Mouse (Mus musculus) hindbrain, embryonic 13.5 days (tissue): Measurements from ENCODE around the gene Cops3. TPM values are rescaled to one million over a fixed set of nuclear protein-coding genes. Genes with fewer than 3 reads are reported as not detected.

Source experiments
- ATAC-seq: fragments of 200-750 bp; cut with Nextera tagmentation; 2 replicates; pipeline ENCODE4 v1.8.0; 2017; ENCODE audit warnings: moderate TSS enrichment; ENCODE audit not compliant: low FRiP score
- H3K27ac ChIP-seq: fragments of 300-500 bp; sonication (generic); 2 replicates; pipeline ENCODE4 v1.5.1; 2015; ENCODE audit warnings: inconsistent platforms, mild to moderate bottlenecking, moderate library complexity
- H3K27me3 ChIP-seq: fragments of 300-500 bp; sonication (generic); 2 replicates; pipeline ENCODE4 v1.6.1; 2015; ENCODE audit warnings: mild to moderate bottlenecking, inconsistent platforms
- H3K36me3 ChIP-seq: fragments of 300-500 bp; sonication (generic); 2 replicates; pipeline ENCODE4 v1.6.1; 2015; ENCODE audit warnings: mild to moderate bottlenecking, inconsistent platforms
- H3K4me1 ChIP-seq: fragments of 300-500 bp; sonication (generic); replicated peaks from 2 replicates; pipeline ENCODE4 v1.6.1; 2015; ENCODE audit warnings: inconsistent platforms
- H3K4me2 ChIP-seq: fragments of 300-500 bp; sonication (generic); 2 replicates; pipeline ENCODE4 v1.6.1; 2015; ENCODE audit warnings: inconsistent platforms, mild to moderate bottlenecking, moderate library complexity
- H3K4me3 ChIP-seq: fragments of 300-500 bp; sonication (generic); 2 replicates; pipeline ENCODE4 v1.5.1; 2015; ENCODE audit warnings: mild to moderate bottlenecking, inconsistent platforms
- H3K9ac ChIP-seq: fragments of 300-500 bp; sonication (generic); 2 replicates; pipeline ENCODE4 v1.6.1; 2015; ENCODE audit warnings: mild to moderate bottlenecking, inconsistent platforms
- H3K9me3 ChIP-seq: fragments of 300-500 bp; sonication (generic); 2 replicates; pipeline ENCODE4 v1.6.1; 2016; ENCODE audit warnings: inconsistent platforms
- WGBS: fragments of 180-500 bp; shearing (Covaris S2); methylation state at CpG from one replicate; pipeline ENCODE4 v1.1.7; 2015; 5-methylcytosine and 5-hydroxymethylcytosine counted together
- polyA plus RNA-seq: library from polyadenylated mRNA; unstranded; fragments of >200 nt; fragmentation: Nextera tagmentation; extraction: Ambion mirVana; gene quantifications from 2 replicates; pipeline ENCODE4 v1.2.1, GENCODE M21; 2015

Cops3 gene
- polyA plus RNA-seq, 1 experiment from 2014 or later, result 205 TPM

- Histone ChIP-seq H3K9ac (peak within 1 kb of the TSS; percentile 72), H3K9me3 (no peaks in the 10 kb centered on the region), H3K4me3 (peak within 1 kb of the TSS; percentile 47), H3K36me3 (peaks cover 14% of the 10 kb centered on the region), H3K4me2 (peak within 1 kb of the TSS; percentile 91), H3K27ac (no peak within 1 kb of the TSS), H3K4me1 (peaks cover 15% of the 10 kb centered on the region), H3K27me3 (peaks cover 38% of the 10 kb centered on the region)
- under 1% methylated on average over 51 of the region's 51 CpGs for WGBS
- ATAC-seq, result peak; percentile 80
Measured at GRCm38 (mm10) chr11:59787199-59787781, 52.3 kb downstream of the Cops3 start, which contains the start of gene Pld6. Gene Pld6 (minus strand): TSS chr11:59787645.

DNA sequence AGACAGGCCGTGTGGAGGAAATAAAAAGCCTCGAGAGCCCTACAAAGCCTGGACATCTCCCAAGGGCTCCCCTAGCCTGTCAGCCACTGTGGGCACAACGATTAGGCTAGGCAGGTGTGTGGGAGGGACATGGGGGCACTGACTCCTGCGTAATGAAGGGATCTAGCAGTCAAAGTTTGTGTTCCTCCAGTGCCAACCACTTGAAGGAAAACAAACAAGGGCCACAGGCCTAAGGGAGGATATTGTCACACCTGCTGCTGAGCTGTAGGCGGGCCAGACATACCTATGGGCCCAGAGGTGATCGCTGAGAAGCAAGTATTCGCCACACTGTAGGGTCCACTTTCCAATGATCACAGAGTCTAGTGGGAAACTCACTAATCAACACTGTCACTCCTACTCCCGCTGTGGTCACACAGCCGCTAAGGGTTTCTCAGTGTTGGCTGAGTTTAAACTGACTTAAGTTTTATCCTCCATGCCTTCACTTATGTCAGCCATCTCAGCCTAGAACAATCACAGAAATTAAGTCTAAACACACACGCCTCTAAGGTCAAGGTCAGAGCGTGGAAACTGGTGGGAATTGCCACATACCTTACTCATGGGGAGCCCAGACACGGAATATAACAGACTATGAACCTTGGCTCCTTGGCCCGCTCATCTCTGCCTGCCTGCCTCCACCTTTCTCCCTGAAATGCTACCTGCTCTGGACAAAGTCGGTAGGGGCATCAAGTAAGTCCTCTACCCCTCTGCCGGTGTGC lies 53.0 kb downstream of the Cops3 start:
- Histone ChIP-seq H3K36me3 (peaks cover 7% of the 10 kb centered on the region), H3K4me2 (peak overlapping the region; percentile 91), H3K27ac (no peak overlapping the region), H3K9me3 (no peaks in the 10 kb centered on the region), H3K27me3 (peaks cover 38% of the 10 kb centered on the region), H3K9ac (peak overlapping the region; percentile 72), H3K4me3 (peak overlapping the region; percentile 47), H3K4me1 (peaks cover 15% of the 10 kb centered on the region)
- 55% methylated on average over 15 of the region's 15 CpGs for WGBS
- ATAC-seq, result 0 out of 2 replicates have a peak, but pooled peaks have one; percentile 29

DNA sequence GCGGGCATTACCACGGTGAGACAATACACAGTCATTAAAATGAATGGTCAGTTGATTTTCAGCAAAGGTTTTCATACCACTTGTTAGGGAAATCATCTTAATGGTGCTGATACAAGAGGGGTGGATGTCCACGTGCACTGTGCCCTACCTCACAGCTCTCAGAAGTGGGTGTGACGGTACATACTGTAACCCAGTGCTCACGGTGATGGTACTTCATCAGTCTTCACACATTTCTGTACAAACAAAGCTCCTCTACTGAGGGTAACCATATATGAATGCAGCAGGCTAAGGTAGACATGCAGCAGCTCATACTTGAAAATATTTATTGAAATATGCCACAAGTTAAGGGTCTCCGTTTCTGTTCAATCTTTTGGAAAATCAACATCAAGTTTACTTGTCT lies 56.0 kb downstream of the Cops3 start:
- WGBS, result 93% methylated on average over 6 of the region's 6 CpGs
- H3K4me1 ChIP-seq, result peaks cover 15% of the 10 kb centered on the region

DNA sequence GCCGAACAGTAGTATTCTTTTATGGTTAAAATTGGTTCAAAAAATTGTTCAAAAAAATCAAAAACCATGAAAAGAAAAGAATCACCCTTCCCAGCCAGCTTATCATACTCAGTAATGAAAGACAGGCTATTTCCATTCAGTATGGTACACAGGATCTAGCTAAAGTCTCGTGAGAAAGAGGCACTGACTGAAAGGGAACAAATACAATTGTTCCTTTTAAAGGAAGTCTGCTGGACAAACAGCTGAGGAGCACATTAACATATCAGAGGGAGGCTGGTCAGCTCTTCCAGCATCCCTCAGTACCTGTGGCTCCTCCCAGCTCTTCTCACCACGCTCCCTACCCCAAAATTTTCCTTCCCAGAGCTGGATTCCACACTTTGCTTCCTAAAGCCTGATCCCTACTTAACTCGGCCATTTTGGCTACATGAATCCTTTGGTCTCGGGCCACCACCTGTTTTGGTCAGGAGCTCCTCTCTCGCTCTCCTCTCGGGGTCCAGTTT lies 57.5 kb downstream of the Cops3 start:
- Histone ChIP-seq H3K4me2 (no peak overlapping the region), H3K9me3 (no peaks in the 10 kb centered on the region), H3K27me3 (peaks cover 20% of the 10 kb centered on the region), H3K27ac (no peak overlapping the region), H3K9ac (no peak overlapping the region), H3K4me1 (peaks cover 9% of the 10 kb centered on the region), H3K36me3 (peaks cover 20% of the 10 kb centered on the region), H3K4me3 (no peak overlapping the region)
- no peak for ATAC-seq
- 72% methylated on average over 7 of the region's 7 CpGs for WGBS

More for the DNA sequence above, 56.0 kb downstream of the Cops3 start:
- H3K9me3 ChIP-seq, result no peaks in the 10 kb centered on the region
- H3K27ac ChIP-seq, result no peak overlapping the region
- no peak overlapping the region for H3K4me2 ChIP-seq
- H3K9ac ChIP-seq, result no peak overlapping the region
- H3K27me3 ChIP-seq, result peaks cover 32% of the 10 kb centered on the region
- no peak for ATAC-seq
- no peak overlapping the region for H3K4me3 ChIP-seq
- H3K36me3 ChIP-seq, result peaks cover 6% of the 10 kb centered on the region

DNA sequence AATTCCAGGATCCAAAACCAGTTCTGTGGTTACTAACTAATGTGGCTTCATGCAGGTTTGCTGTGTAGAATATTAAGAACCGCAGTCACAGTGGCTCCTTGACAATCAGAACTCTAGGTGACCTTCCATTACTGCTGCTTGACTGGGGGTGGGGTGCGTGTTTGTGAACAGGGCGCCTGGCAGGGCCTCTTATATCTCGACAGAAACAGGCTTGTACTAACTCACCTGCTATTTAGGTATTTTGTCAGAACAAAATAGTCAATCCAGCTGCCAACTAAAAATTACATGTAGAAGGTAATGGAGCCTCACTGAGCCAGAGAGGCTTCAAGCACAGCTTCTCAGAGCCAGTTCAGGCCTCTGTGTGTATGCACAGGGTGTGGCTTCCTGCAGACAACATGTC lies 59.4 kb downstream of the Cops3 start:
- H3K4me2 ChIP-seq, result no peak overlapping the region
- H3K9me3 ChIP-seq, result no peaks in the 10 kb centered on the region
- H3K27me3 ChIP-seq, result peaks cover 7% of the 10 kb centered on the region
- H3K36me3 ChIP-seq, result peaks cover 39% of the 10 kb centered on the region
- no peaks in the 10 kb centered on the region for H3K4me1 ChIP-seq
- ATAC-seq, result no peak
- no peak overlapping the region for H3K9ac ChIP-seq
- no peak overlapping the region for H3K27ac ChIP-seq
- 95% methylated on average over 4 of the region's 4 CpGs for WGBS
- H3K4me3 ChIP-seq, result no peak overlapping the region

GRCm38 (mm10) chr11:59779406-59779805 lies 60.2 kb downstream of the Cops3 start:
- no peak overlapping the region for H3K27ac ChIP-seq
- WGBS, result 93% methylated on average over 4 of the region's 4 CpGs
- no peak overlapping the region for H3K4me2 ChIP-seq
- ATAC-seq, result no peak
- no peaks in the 10 kb centered on the region for H3K9me3 ChIP-seq
- peaks cover 47% of the 10 kb centered on the region for H3K36me3 ChIP-seq
- peaks cover 2% of the 10 kb centered on the region; the same call in 1 of the 2 replicates for H3K27me3 ChIP-seq
- H3K4me3 ChIP-seq, result no peak overlapping the region
- no peak overlapping the region for H3K9ac ChIP-seq
- H3K4me1 ChIP-seq, result no peaks in the 10 kb centered on the region

DNA sequence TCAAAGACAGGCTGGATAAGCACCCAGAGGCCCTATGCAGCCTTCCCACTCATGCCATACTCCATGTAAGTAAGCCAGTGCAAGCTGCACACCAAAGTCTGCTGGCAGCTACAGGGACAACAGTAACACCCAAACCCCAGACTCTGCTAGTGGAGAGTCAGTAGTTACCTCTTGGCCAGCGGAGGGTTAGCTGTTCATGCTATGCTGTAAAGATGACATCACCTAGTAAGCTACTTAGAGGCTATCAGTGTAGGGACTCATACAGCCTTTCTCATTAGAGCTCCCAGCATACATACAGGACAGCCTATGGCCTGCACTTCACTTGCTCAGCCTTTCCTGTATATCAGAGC lies 60.8 kb downstream of the Cops3 start:
- no peak for ATAC-seq

GRCm38 (mm10) chr11:59778181-59778873 lies 61.3 kb downstream of the Cops3 start:
- peaks cover 58% of the 10 kb centered on the region for H3K36me3 ChIP-seq
- WGBS, result 53% methylated on average over 9 of the region's 9 CpGs
- H3K27me3 ChIP-seq, result no peaks in the 10 kb centered on the region
- no peak overlapping the region for H3K9ac ChIP-seq
- H3K27ac ChIP-seq, result no peak overlapping the region
- no peak for ATAC-seq
- no peaks in the 10 kb centered on the region for H3K9me3 ChIP-seq
- no peak overlapping the region for H3K4me3 ChIP-seq
- no peaks in the 10 kb centered on the region for H3K4me1 ChIP-seq
- no peak overlapping the region for H3K4me2 ChIP-seq

More for the DNA sequence above, 60.8 kb downstream of the Cops3 start:
- 83% methylated on average over 1 of the region's 1 CpGs for WGBS
- no peak overlapping the region for H3K9ac ChIP-seq
- H3K4me2 ChIP-seq, result no peak overlapping the region
- H3K36me3 ChIP-seq, result peaks cover 53% of the 10 kb centered on the region
- no peaks in the 10 kb centered on the region for H3K9me3 ChIP-seq
- H3K27me3 ChIP-seq, result no peaks in the 10 kb centered on the region
- H3K27ac ChIP-seq, result no peak overlapping the region
- no peak overlapping the region for H3K4me3 ChIP-seq
- no peaks in the 10 kb centered on the region for H3K4me1 ChIP-seq

- H3K4me3 ChIP-seq, result no peak overlapping the region
- peaks cover 68% of the 10 kb centered on the region for H3K36me3 ChIP-seq
- no peak for ATAC-seq
- H3K4me2 ChIP-seq, result no peak overlapping the region
- 94% methylated on average over 5 of the region's 5 CpGs for WGBS
- H3K9ac ChIP-seq, result no peak overlapping the region
- H3K27me3 ChIP-seq, result no peaks in the 10 kb centered on the region
- H3K9me3 ChIP-seq, result no peaks in the 10 kb centered on the region
- H3K4me1 ChIP-seq, result no peaks in the 10 kb centered on the region
- no peak overlapping the region for H3K27ac ChIP-seq
Measured at GRCm38 (mm10) chr11:59777259-59777658, 62.4 kb downstream of the Cops3 start.

DNA sequence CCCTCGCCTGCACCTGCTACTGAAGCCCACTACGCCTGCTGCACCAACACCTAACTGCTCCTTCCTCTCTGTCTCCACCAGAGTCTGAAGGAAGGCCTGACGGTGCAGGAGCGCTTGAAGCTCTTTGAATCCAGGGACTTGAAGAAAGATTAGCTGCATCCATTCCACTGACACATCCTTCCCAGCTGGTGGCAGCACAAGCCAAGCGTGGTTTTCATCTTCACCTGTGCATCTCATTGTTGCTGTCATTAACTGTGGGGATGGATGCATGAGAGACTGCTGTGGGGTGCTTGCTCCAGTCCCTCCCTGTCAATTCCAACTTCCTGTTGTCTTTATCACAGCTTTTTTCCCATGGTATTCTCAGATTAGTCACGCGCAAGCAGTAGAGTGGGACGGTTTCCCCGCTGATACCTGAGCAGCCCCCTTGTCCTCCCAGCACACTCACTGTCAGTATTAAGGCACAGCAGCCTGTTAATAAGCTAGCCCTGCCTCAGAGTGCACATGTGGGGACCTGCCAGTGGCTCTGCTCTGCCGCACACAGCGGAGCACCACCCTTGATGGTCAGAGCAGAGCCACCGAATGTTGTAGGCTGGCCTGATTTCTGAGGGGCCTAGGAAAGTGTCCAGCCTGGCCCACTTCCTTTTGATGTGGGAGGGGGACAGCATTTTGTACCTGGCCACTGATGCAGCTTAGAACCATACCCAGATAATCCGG lies 64.0 kb downstream of the Cops3 start:
- Histone ChIP-seq H3K9me3 (no peaks in the 10 kb centered on the region), H3K27ac (no peak overlapping the region), H3K36me3 (peaks cover 84% of the 10 kb centered on the region), H3K4me2 (no peak overlapping the region), H3K27me3 (no peaks in the 10 kb centered on the region), H3K9ac (no peak overlapping the region), H3K4me3 (no peak overlapping the region), H3K4me1 (no peaks in the 10 kb centered on the region)
- WGBS, result 86% methylated on average over 13 of the region's 13 CpGs
- no peak for ATAC-seq

DNA sequence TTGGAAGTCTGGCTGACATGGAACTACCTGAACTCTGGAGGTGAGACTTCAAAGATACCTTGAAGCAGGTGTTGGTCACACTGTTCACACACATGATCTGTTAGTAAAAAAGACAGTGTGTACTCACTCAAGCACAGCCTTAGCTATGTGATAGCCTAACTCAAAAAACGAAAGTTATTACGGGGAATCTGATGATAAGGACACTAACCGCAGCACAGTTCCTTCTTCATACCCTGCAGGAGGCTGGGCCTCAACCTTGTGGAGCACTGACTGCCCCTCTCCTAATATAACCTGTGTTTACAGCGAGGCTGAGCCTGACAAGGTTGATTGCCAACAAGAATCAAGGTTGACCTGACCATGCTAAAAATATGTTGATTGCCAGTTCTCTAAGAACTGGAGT lies 65.1 kb downstream of the Cops3 start:
- Histone ChIP-seq H3K27ac (no peak overlapping the region), H3K4me1 (no peaks in the 10 kb centered on the region), H3K36me3 (peaks cover 95% of the 10 kb centered on the region), H3K9me3 (no peaks in the 10 kb centered on the region), H3K4me2 (no peak overlapping the region), H3K4me3 (no peak overlapping the region), H3K9ac (no peak overlapping the region), H3K27me3 (no peaks in the 10 kb centered on the region)
- WGBS, result 95% methylated on average over 4 of the region's 4 CpGs
- no peak for ATAC-seq

- Histone ChIP-seq H3K9me3 (no peaks in the 10 kb centered on the region), H3K4me2 (no peak overlapping the region), H3K9ac (no peak overlapping the region), H3K27me3 (no peaks in the 10 kb centered on the region), H3K36me3 (peaks cover 99% of the 10 kb centered on the region), H3K4me3 (no peak overlapping the region), H3K27ac (no peak overlapping the region), H3K4me1 (no peaks in the 10 kb centered on the region)
- ATAC-seq, result no peak
- 91% methylated on average over 4 of the region's 4 CpGs for WGBS
Measured at GRCm38 (mm10) chr11:59772902-59773301, 66.7 kb downstream of the Cops3 start.
